Mouse (Mus musculus) limb, embryonic 12.5 days (tissue): Measurements from ENCODE around the gene Idh3b. TPM values are rescaled to one million over a fixed set of nuclear protein-coding genes. Genes with fewer than 3 reads are reported as not detected.

ENCODE experiments used
- ATAC-seq: fragments of 200-750 bp; cut with Nextera tagmentation; 2 replicates; pipeline ENCODE4 v1.8.0; 2017; ENCODE audit warnings: low read depth, moderate TSS enrichment; ENCODE audit not compliant: insufficient number of reproducible peaks, insufficient read depth, low FRiP score, low TSS enrichment
- H3K27ac ChIP-seq: fragments of 300-500 bp; sonication (generic); 2 replicates; pipeline ENCODE4 v1.5.1; 2016; ENCODE audit warnings: mild to moderate bottlenecking, moderate library complexity
- H3K27me3 ChIP-seq: fragments of 300-500 bp; sonication (generic); 2 replicates; pipeline ENCODE4 v1.6.1; 2016; ENCODE audit warnings: mild to moderate bottlenecking, moderate library complexity
- H3K36me3 ChIP-seq: fragments of 300-500 bp; sonication (generic); 2 replicates; pipeline ENCODE4 v1.6.1; 2016; ENCODE audit warnings: mild to moderate bottlenecking, moderate library complexity
- H3K4me1 ChIP-seq: fragments of 300-500 bp; sonication (generic); replicated peaks from 2 replicates; pipeline ENCODE4 v1.6.1; 2016
- H3K4me2 ChIP-seq: fragments of 300-500 bp; sonication (generic); 2 replicates; pipeline ENCODE4 v1.6.1; 2016; ENCODE audit warnings: mild to moderate bottlenecking, moderate library complexity
- H3K4me3 ChIP-seq: fragments of 300-500 bp; sonication (generic); replicated peaks from 2 replicates; pipeline ENCODE4 v1.5.1; 2016; ENCODE audit warnings: mild to moderate bottlenecking
- H3K9ac ChIP-seq: fragments of 300-500 bp; sonication (generic); replicated peaks from 2 replicates; pipeline ENCODE4 v1.6.1; 2016; ENCODE audit warnings: mild to moderate bottlenecking, moderate library complexity
- H3K9me3 ChIP-seq: fragments of 300-500 bp; sonication (generic); 2 replicates; pipeline ENCODE4 v1.6.1; 2016; ENCODE audit warnings: mild to moderate bottlenecking, moderate library complexity
- WGBS: fragments of 180-500 bp; shearing (Covaris S2); methylation state at CpG from one replicate; pipeline ENCODE4 v1.1.7; 2016; 5-methylcytosine and 5-hydroxymethylcytosine counted together
- polyA plus RNA-seq: library from polyadenylated mRNA; unstranded; fragments of >200 nt; fragmentation: Nextera tagmentation; extraction: Ambion mirVana; gene quantifications from 2 replicates; pipeline ENCODE4 v1.2.1, GENCODE M21; 2016

The Idh3b gene
- polyA plus RNA-seq, result 141 and 144 TPM in 2 replicates

GRCm38 (mm10) chr2:130283854-130284654 is at the start of gene Idh3b:
Gene Idh3b, minus strand, starts transcription at chr2:130284547.
- Histone ChIP-seq H3K9ac (peak within 1 kb of the TSS; percentile 82), H3K4me1 (peaks cover 12% of the 10 kb centered on the region), H3K27me3 (no peaks in the 10 kb centered on the region), H3K4me3 (peak within 1 kb of the TSS; percentile 89), H3K9me3 (no peaks in the 10 kb centered on the region), H3K4me2 (peak within 1 kb of the TSS; percentile 78), H3K36me3 (peaks cover 28% of the 10 kb centered on the region), H3K27ac (peak within 1 kb of the TSS; percentile 75)
- WGBS, result under 1% methylated on average over 51 of the region's 51 CpGs
- peak; percentile 75 for ATAC-seq

- Histone ChIP-seq H3K4me1 (peaks cover 2% of the 10 kb centered on the region; the same call in 1 of the 2 replicates), H3K9ac (no peak overlapping the region), H3K27me3 (no peaks in the 10 kb centered on the region), H3K9me3 (no peaks in the 10 kb centered on the region), H3K36me3 (no peaks in the 10 kb centered on the region), H3K4me3 (no peak overlapping the region), H3K4me2 (no peak overlapping the region), H3K27ac (no peak overlapping the region)
- ATAC-seq, result no peak
- 92% methylated on average over 2 of the region's 2 CpGs for WGBS
Observed at GRCm38 (mm10) chr2:130329502-130329901, 45.2 kb upstream of the Idh3b start.

- Histone ChIP-seq H3K4me3 (no peak overlapping the region), H3K27ac (no peak overlapping the region), H3K4me1 (no peaks in the 10 kb centered on the region), H3K36me3 (no peaks in the 10 kb centered on the region), H3K27me3 (no peaks in the 10 kb centered on the region), H3K9me3 (no peaks in the 10 kb centered on the region), H3K9ac (no peak overlapping the region), H3K4me2 (no peak overlapping the region)
- ATAC-seq, result no peak
- 71% methylated on average over 1 of the region's 1 CpGs for WGBS
Observed at GRCm38 (mm10) chr2:130327057-130327456, 42.7 kb upstream of the Idh3b start.

DNA sequence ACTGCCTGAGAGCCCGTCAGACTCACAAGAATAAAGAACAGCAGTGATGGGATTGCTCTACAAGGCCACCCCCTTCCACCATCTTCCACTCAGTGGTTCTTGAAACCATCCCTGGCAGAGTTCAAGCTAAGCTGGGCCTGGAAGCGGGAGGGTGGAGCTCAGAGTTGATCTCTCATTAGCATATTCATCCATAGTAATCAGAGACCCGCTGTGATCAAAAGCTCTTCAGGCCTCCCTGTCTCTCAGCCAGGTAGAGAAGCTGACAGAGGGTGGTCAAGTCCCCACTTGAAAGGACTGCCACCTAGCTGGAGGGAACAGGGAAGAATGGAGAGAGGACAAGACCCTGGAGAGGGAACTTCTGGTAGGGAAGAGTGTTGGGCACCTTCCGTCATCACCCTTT is 18.7 kb upstream of the Idh3b start:
- H3K4me2 ChIP-seq, result no peak overlapping the region
- no peak overlapping the region for H3K9ac ChIP-seq
- ATAC-seq, result no peak
- H3K36me3 ChIP-seq, result peaks cover 48% of the 10 kb centered on the region
- 58% methylated on average over 4 of the region's 4 CpGs for WGBS
- no peak overlapping the region for H3K4me3 ChIP-seq
- H3K9me3 ChIP-seq, result no peaks in the 10 kb centered on the region
- H3K4me1 ChIP-seq, result no peaks in the 10 kb centered on the region; the same call in 1 of the 2 replicates
- no peak overlapping the region for H3K27ac ChIP-seq
- H3K27me3 ChIP-seq, result peaks cover 6% of the 10 kb centered on the region

GRCm38 (mm10) chr2:130297580-130297979 is 13.2 kb upstream of the Idh3b start:
- no peak overlapping the region for H3K27ac ChIP-seq
- H3K4me2 ChIP-seq, result no peak overlapping the region
- peaks cover 32% of the 10 kb centered on the region for H3K4me1 ChIP-seq
- no peak overlapping the region for H3K9ac ChIP-seq
- WGBS, result 78% methylated on average over 9 of the region's 9 CpGs
- no peak for ATAC-seq
- H3K27me3 ChIP-seq, result peaks cover 55% of the 10 kb centered on the region
- no peaks in the 10 kb centered on the region for H3K9me3 ChIP-seq
- peaks cover 20% of the 10 kb centered on the region; the same call in 1 of the 2 replicates for H3K36me3 ChIP-seq
- H3K4me3 ChIP-seq, result no peak overlapping the region

DNA sequence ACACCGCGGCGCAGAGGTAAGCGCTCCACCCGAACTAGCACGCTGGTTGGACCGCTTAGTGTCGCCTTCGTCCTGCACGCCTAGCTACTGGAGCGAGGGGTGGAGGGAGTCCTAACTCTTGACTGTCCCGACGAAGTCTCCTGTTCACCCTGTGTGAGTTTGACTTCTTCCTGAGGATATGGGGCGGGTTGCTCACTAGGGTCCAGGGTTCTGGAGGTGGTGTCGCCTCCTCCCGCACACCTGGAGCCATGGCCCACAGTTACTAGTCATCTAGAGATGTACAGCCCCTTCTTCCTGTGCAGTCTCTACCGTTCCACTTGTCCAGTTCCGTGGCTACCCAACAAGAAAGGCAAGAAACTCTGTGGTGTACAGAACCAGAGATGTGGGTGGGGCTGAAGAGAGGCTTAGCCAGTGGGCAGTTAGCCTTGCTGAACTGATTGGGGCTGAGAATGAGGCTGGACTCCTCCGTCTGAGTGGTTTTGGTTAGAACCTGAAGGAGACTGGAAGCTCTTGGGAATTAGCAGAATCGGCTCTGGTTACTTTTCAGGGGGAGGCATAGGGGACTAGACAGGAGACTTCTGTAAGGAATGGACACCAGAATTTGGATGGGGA is 11.9 kb upstream of the Idh3b start:
- 4% methylated on average over 20 of the region's 20 CpGs for WGBS

GRCm38 (mm10) chr2:130295331-130296133 is 11.2 kb upstream of the Idh3b start:
- peaks cover 60% of the 10 kb centered on the region for H3K27me3 ChIP-seq
- H3K4me2 ChIP-seq, result peak overlapping the region; percentile 73
- peaks cover 32% of the 10 kb centered on the region for H3K4me1 ChIP-seq
- peak; percentile 43 for ATAC-seq
- H3K27ac ChIP-seq, result peak overlapping the region; percentile 45; the same call in 1 of the 2 replicates
- no peaks in the 10 kb centered on the region for H3K9me3 ChIP-seq
- H3K9ac ChIP-seq, result peak overlapping the region; percentile 83
- peaks cover 20% of the 10 kb centered on the region; the same call in 1 of the 2 replicates for H3K36me3 ChIP-seq
- H3K4me3 ChIP-seq, result peak overlapping the region; percentile 82
- WGBS, result under 1% methylated on average over 68 of the region's 99 CpGs

More for the DNA sequence above, 11.9 kb upstream of the Idh3b start:
- ATAC-seq, result peak; percentile 1
- Histone ChIP-seq H3K4me1 (peaks cover 32% of the 10 kb centered on the region), H3K27me3 (peaks cover 60% of the 10 kb centered on the region), H3K36me3 (peaks cover 20% of the 10 kb centered on the region; the same call in 1 of the 2 replicates), H3K27ac (no peak overlapping the region), H3K4me3 (peak overlapping the region; percentile 82), H3K9me3 (no peaks in the 10 kb centered on the region), H3K4me2 (peak overlapping the region; percentile 73), H3K9ac (peak overlapping the region; percentile 83)

DNA sequence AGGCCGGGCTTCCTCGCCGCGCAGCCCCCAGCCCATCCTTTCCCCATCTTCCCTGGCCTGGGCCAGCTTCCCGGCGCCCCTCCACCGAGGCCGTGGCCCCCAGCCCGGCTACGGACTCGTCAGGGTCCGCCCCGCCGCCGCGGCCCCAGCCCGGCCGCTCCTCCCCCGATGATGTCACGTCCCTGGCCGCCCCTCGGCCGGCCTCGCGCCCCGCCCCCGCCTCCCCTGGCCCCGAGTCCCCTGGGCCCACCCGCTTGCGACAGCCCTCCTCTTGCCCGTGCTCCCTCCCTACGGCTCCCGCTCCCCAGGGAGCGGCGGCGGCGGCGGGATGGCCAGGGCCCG is 10.6 kb upstream of the Idh3b start, which contains the start of gene Ebf4:
Ebf4 (plus strand) TSS at position 234 of the 342 bp plus-strand sequence.
- H3K4me2 ChIP-seq, result peak within 1 kb of the TSS; percentile 73
- peaks cover 14% of the 10 kb centered on the region; the same call in 1 of the 2 replicates for H3K36me3 ChIP-seq
- peaks cover 60% of the 10 kb centered on the region for H3K27me3 ChIP-seq
- H3K27ac ChIP-seq, result peak within 1 kb of the TSS; percentile 45; the same call in 1 of the 2 replicates
- WGBS, result under 1% methylated on average over 35 of the region's 39 CpGs
- peak; percentile 46; the same call in 1 of the 2 replicates for ATAC-seq
- no peaks in the 10 kb centered on the region for H3K9me3 ChIP-seq
- H3K4me3 ChIP-seq, result peak within 1 kb of the TSS; percentile 82
- H3K9ac ChIP-seq, result peak within 1 kb of the TSS; percentile 83
- H3K4me1 ChIP-seq, result peaks cover 32% of the 10 kb centered on the region

GRCm38 (mm10) chr2:130294218-130294935 is 10.0 kb upstream of the Idh3b start:
- ATAC-seq, result peak; percentile 34; the same call in 1 of the 2 replicates
- no peak overlapping the region for H3K27ac ChIP-seq

GRCm38 (mm10) chr2:130293486-130293885 is 9.1 kb upstream of the Idh3b start:
- H3K27ac ChIP-seq, result no peak overlapping the region
- peaks cover 58% of the 10 kb centered on the region for H3K27me3 ChIP-seq
- peaks cover 32% of the 10 kb centered on the region for H3K4me1 ChIP-seq
- no peak overlapping the region for H3K4me2 ChIP-seq
- H3K36me3 ChIP-seq, result peaks cover 8% of the 10 kb centered on the region; the same call in 1 of the 2 replicates
- H3K9me3 ChIP-seq, result no peaks in the 10 kb centered on the region
- no peak overlapping the region for H3K4me3 ChIP-seq
- WGBS, result 3% methylated on average over 4 of the region's 4 CpGs
- no peak overlapping the region for H3K9ac ChIP-seq
- no peak for ATAC-seq

More at GRCm38 (mm10) chr2:130294218-130294935, 10.0 kb upstream of the Idh3b start:
- Histone ChIP-seq H3K36me3 (peaks cover 9% of the 10 kb centered on the region; the same call in 1 of the 2 replicates), H3K4me3 (peak overlapping the region; percentile 82), H3K4me1 (peaks cover 32% of the 10 kb centered on the region), H3K9me3 (no peaks in the 10 kb centered on the region), H3K9ac (peak overlapping the region; percentile 83), H3K27me3 (peaks cover 58% of the 10 kb centered on the region), H3K4me2 (peak overlapping the region; percentile 73)
- 8% methylated on average over 20 of the region's 20 CpGs for WGBS
